Comparison of ENCODE assay signal across 8 mouse cellular contexts in the genomic region with DNA sequence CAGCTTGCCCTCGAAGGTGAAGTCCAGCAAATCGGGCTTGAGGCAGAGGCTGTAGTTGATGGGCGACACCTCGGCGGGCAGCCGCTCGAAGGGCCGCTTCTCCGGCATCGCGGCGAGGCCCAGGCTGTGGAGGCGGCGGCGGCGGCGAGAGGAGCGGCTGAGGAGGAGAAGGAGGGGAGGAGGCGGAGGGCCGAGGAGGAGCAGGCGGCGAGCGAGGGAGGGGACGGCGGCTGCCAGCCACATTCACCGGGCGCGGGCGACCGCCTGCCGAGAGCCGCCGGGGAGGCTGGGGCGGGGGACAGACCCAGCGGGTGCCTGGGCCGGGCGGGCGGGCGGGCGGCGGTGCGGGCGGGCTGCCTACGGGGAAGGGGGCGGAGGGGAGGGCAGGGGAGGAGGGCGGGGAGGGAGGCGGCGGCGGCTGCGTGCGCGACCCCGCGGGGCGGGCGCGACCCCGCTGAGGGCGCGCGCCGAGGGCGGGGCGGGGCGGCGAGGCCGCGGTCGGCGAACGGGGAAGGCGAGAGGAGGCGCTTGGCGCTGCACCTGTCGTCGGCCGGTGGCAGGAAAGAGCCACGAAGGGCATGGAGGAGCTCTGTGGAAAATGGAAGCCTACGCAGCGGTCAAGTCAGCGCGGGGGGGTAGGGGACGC. TPM values are rescaled to one million over a fixed set of nuclear protein-coding genes. Genes with fewer than 3 reads are reported as not detected.
DNase-seq lines count a peak whose midpoint lies in the region; ATAC-seq and TF ChIP-seq lines count a peak whose summit lies in the region.

A gene (minus strand): TSS at position 423 of the 646 bp plus-strand sequence.

- 1% methylated on average over 49 of the region's 83 CpGs for WGBS in forebrain, embryonic 12.5 days
- WGBS in heart, embryonic 16.5 days = 2% methylated on average over 55 of the region's 83 CpGs
- WGBS in liver, postnatal 0 days (ENCODE audit: insufficient replicate concordance) = under 1% methylated on average over 23 of the region's 83 CpGs
- WGBS in neural tube, embryonic 13.5 days = under 1% methylated on average over 42 of the region's 83 CpGs

- peak; percentile 79 for TF ChIP-seq POLR2A in testis, adult 2 months (IDR thresholded peaks at IDR 0.05; ENCODE audit: control insufficient read depth, low read depth, low read length)

- H3K27ac ChIP-seq in forebrain, embryonic 12.5 days = peak within 1 kb of the TSS; percentile 99
- H3K27ac ChIP-seq in heart, embryonic 16.5 days (ENCODE audit: low read length) = peak within 1 kb of the TSS; percentile 98
- peak within 1 kb of the TSS; percentile 95 for H3K27ac ChIP-seq in liver, postnatal 0 days (ENCODE audit: low read depth)
- H3K27ac ChIP-seq in neural tube, embryonic 13.5 days (replicated peaks) = peak within 1 kb of the TSS; percentile 99
- peak within 1 kb of the TSS; percentile 99 for H3K27ac ChIP-seq in testis, adult 2 months (ENCODE audit: control insufficient read depth, insufficient read depth, low read depth, low read length)

- no peak for TF ChIP-seq EP300 in liver, postnatal 0 days (IDR thresholded peaks at IDR 0.05; ENCODE audit: low read depth)

- peak; percentile 85 for ATAC-seq in forebrain, embryonic 12.5 days (ENCODE audit: low FRiP score)
- ATAC-seq in heart, embryonic 16.5 days (replicated peaks; ENCODE audit: extremely low read depth, insufficient read depth, low FRiP score) = peak; percentile 74
- ATAC-seq in liver, postnatal 0 days = peak; percentile 91
- peak; percentile 76 for ATAC-seq in neural tube, embryonic 13.5 days (ENCODE audit: low read depth)

- H3K4me2 ChIP-seq in forebrain, embryonic 12.5 days = peak within 1 kb of the TSS; percentile 63
- peak within 1 kb of the TSS; percentile 85 for H3K4me2 ChIP-seq in heart, embryonic 16.5 days (ENCODE audit: low read depth, low read length)
- peak within 1 kb of the TSS; percentile 87 for H3K4me2 ChIP-seq in liver, postnatal 0 days (ENCODE audit: low read depth, low read length)
- H3K4me2 ChIP-seq in neural tube, embryonic 13.5 days = peak within 1 kb of the TSS; percentile 82

- H3K9ac ChIP-seq in forebrain, embryonic 12.5 days = peak within 1 kb of the TSS; percentile 99
- H3K9ac ChIP-seq in heart, embryonic 16.5 days (ENCODE audit: low read length) = peak within 1 kb of the TSS; percentile 99
- H3K9ac ChIP-seq in liver, postnatal 0 days (replicated peaks) = peak within 1 kb of the TSS; percentile 99
- peak within 1 kb of the TSS; percentile 99 for H3K9ac ChIP-seq in neural tube, embryonic 13.5 days

- peak within 1 kb of the TSS; percentile 91 for H3K4me3 ChIP-seq in E14TG2a.4 (replicated peaks; ENCODE audit: low read length)
- H3K4me3 ChIP-seq in forebrain, embryonic 12.5 days (replicated peaks) = peak within 1 kb of the TSS; percentile 99
- peak within 1 kb of the TSS; percentile 83 for H3K4me3 ChIP-seq in heart, embryonic 16.5 days (ENCODE audit: low read length)
- H3K4me3 ChIP-seq in liver, postnatal 0 days (ENCODE audit: low read depth, low read length) = peak within 1 kb of the TSS; percentile 98
- peak within 1 kb of the TSS; percentile 100 for H3K4me3 ChIP-seq in neural tube, embryonic 13.5 days
- peak within 1 kb of the TSS; percentile 100 for H3K4me3 ChIP-seq in testis, adult 2 months (ENCODE audit: control insufficient read depth, low read depth, low read length)

- peak; percentile 38 for DNase-seq in c-Kit-positive CD71-positive TER-119-negative erythroid progenitor cells, embryonic 14.5 days (ENCODE audit: low read depth)
- peak; percentile 78 to 86 for DNase-seq in kidney, postnatal 36 days
- DNase-seq in liver, postnatal 0 days = peak; percentile 88

- no peaks in the 10 kb centered on the region for H3K27me3 ChIP-seq in E14TG2a.4 (ENCODE audit: insufficient read depth, low read length)
- no peaks in the 10 kb centered on the region for H3K27me3 ChIP-seq in forebrain, embryonic 12.5 days
- no peaks in the 10 kb centered on the region for H3K27me3 ChIP-seq in heart, embryonic 16.5 days (ENCODE audit: control insufficient read depth, insufficient read depth, low read length)
- H3K27me3 ChIP-seq in liver, postnatal 0 days (ENCODE audit: insufficient read depth, low read length) = no peaks in the 10 kb centered on the region
- no peaks in the 10 kb centered on the region for H3K27me3 ChIP-seq in neural tube, embryonic 13.5 days
- H3K27me3 ChIP-seq in testis, adult 2 months (ENCODE audit: control insufficient read depth, insufficient read depth, low read length) = no peaks in the 10 kb centered on the region

- H3K4me1 ChIP-seq in E14TG2a.4 (replicated peaks; ENCODE audit: low read depth, low read length) = peaks cover 81% of the 10 kb centered on the region
- peaks cover 21% of the 10 kb centered on the region for H3K4me1 ChIP-seq in forebrain, embryonic 12.5 days
- H3K4me1 ChIP-seq in heart, embryonic 16.5 days (ENCODE audit: control insufficient read depth, insufficient read depth, low read length) = peaks cover 21% of the 10 kb centered on the region
- H3K4me1 ChIP-seq in liver, postnatal 0 days (ENCODE audit: insufficient read depth) = peaks cover 28% of the 10 kb centered on the region
- H3K4me1 ChIP-seq in neural tube, embryonic 13.5 days (replicated peaks) = peaks cover 32% of the 10 kb centered on the region
- peaks cover 12% of the 10 kb centered on the region for H3K4me1 ChIP-seq in testis, adult 2 months (ENCODE audit: control insufficient read depth, insufficient read depth, low read length)

- no peaks in the 10 kb centered on the region for H3K9me3 ChIP-seq in E14TG2a.4 (ENCODE audit: low read length)
- no peaks in the 10 kb centered on the region for H3K9me3 ChIP-seq in forebrain, embryonic 12.5 days
- no peaks in the 10 kb centered on the region for H3K9me3 ChIP-seq in heart, embryonic 16.5 days (replicated peaks; ENCODE audit: control insufficient read depth, low read length)
- no peaks in the 10 kb centered on the region for H3K9me3 ChIP-seq in liver, postnatal 0 days (ENCODE audit: low read length)
- no peaks in the 10 kb centered on the region for H3K9me3 ChIP-seq in neural tube, embryonic 13.5 days

- no peaks in the 10 kb centered on the region for H3K36me3 ChIP-seq in E14TG2a.4 (ENCODE audit: insufficient read depth, low read length)
- H3K36me3 ChIP-seq in forebrain, embryonic 12.5 days (replicated peaks) = no peaks in the 10 kb centered on the region
- no peaks in the 10 kb centered on the region for H3K36me3 ChIP-seq in heart, embryonic 16.5 days (ENCODE audit: control insufficient read depth, insufficient read depth)
- no peaks in the 10 kb centered on the region for H3K36me3 ChIP-seq in liver, postnatal 0 days (replicated peaks; ENCODE audit: insufficient read depth, low read length)
- H3K36me3 ChIP-seq in neural tube, embryonic 13.5 days = no peaks in the 10 kb centered on the region
- H3K36me3 ChIP-seq in testis, adult 2 months (ENCODE audit: control insufficient read depth, insufficient read depth, low read length) = no peaks in the 10 kb centered on the region

- TF ChIP-seq CTCF in E14TG2a.4 (conservative IDR thresholded peaks at IDR 0.05; ENCODE audit: low read length) = no peak
- no peak for TF ChIP-seq CTCF in liver, postnatal 0 days (IDR thresholded peaks at IDR 0.05; ENCODE audit: low read depth)
- TF ChIP-seq CTCF in testis, adult 2 months (IDR thresholded peaks at IDR 0.05; ENCODE audit: control insufficient read depth, insufficient read depth, insufficient replicate concordance, low read depth, low read length) = no peak

RNA-seq across cellular contexts. Expression of the gene that starts here (rescaled TPM):
- 138 and 146 TPM in 2 replicates for polyA plus RNA-seq in forebrain, embryonic 12.5 days (2016; fragmentation: Nextera tagmentation; extraction: Ambion mirVana)
- 87.4 and 92.9 TPM in 2 replicates for polyA plus RNA-seq in heart, embryonic 16.5 days (2015; fragmentation: Nextera tagmentation; extraction: Ambion mirVana)
- 11.3 and 16.5 TPM in 2 replicates for polyA plus RNA-seq in liver, postnatal 0 days (2015; fragmentation: Nextera tagmentation; extraction: Ambion mirVana)
- polyA plus RNA-seq in neural tube, embryonic 13.5 days (2015; fragmentation: Nextera tagmentation; extraction: Ambion mirVana) = 130 TPM in 2 replicates
- 43.5 and 50.1 TPM in 2 replicates for polyA plus RNA-seq in testis, adult 2 months (2012; rRNA removed)

Comparison
In these comparisons a context has a peak if more than half of its experiments do, and no peak if none do; other contexts are left out.
1. Peak in every context shown above with its lines: DNase-seq, ATAC-seq, H3K4me3 ChIP-seq and H3K27ac ChIP-seq.
2. DNase-seq: peak in every context shown above with its lines; median percentile 88 in liver, postnatal 0 days; 82 in kidney, postnatal 36 days; 38 in c-Kit-positive CD71-positive TER-119-negative erythroid progenitor cells, embryonic 14.5 days.